Comparison of ENCODE assay signal across 8 mouse cellular contexts in genomic region chr16:4683581-4684456, GRCm38 (mm10). TPM values are rescaled to one million over a fixed set of nuclear protein-coding genes. Genes with fewer than 3 reads are reported as not detected.
DNase-seq lines count a peak whose midpoint lies in the region; ATAC-seq lines count a peak whose summit lies in the region.

No protein-coding gene starts in this region.

- no peaks in the 10 kb centered on the region for H3K9me3 ChIP-seq in heart, embryonic 13.5 days
- H3K9me3 ChIP-seq in liver, embryonic 12.5 days (replicated peaks) = no peaks in the 10 kb centered on the region
- H3K9me3 ChIP-seq in stomach, embryonic 15.5 days = no peaks in the 10 kb centered on the region

- H3K9ac ChIP-seq in heart, embryonic 13.5 days = peak overlapping the region; percentile 92
- H3K9ac ChIP-seq in liver, embryonic 12.5 days = peak overlapping the region; percentile 82
- peak overlapping the region; percentile 98 for H3K9ac ChIP-seq in stomach, embryonic 15.5 days

- WGBS in heart, embryonic 13.5 days = under 1% methylated on average over 54 of the region's 54 CpGs
- under 1% methylated on average over 54 of the region's 54 CpGs for WGBS in liver, embryonic 12.5 days (ENCODE audit: insufficient replicate concordance)
- WGBS in stomach, embryonic 15.5 days = under 1% methylated on average over 54 of the region's 54 CpGs

- peak overlapping the region; percentile 69 for H3K4me3 ChIP-seq in brown adipose tissue, adult 24 weeks (ENCODE audit: insufficient read depth, low read depth, low read length)
- H3K4me3 ChIP-seq in heart, embryonic 13.5 days = peak overlapping the region; percentile 80
- peak overlapping the region; percentile 78 for H3K4me3 ChIP-seq in liver, embryonic 12.5 days
- peak overlapping the region; percentile 97 for H3K4me3 ChIP-seq in stomach, embryonic 15.5 days (replicated peaks)

- peaks cover 20% of the 10 kb centered on the region for H3K36me3 ChIP-seq in heart, embryonic 13.5 days
- H3K36me3 ChIP-seq in liver, embryonic 12.5 days = peaks cover 21% of the 10 kb centered on the region
- H3K36me3 ChIP-seq in stomach, embryonic 15.5 days = peaks cover 13% of the 10 kb centered on the region

- peaks cover 1% of the 10 kb centered on the region; the same call in 1 of the 2 replicates for H3K4me1 ChIP-seq in brown adipose tissue, adult 24 weeks (ENCODE audit: control insufficient read depth, insufficient read depth, insufficient read length, low read length)
- peaks cover 24% of the 10 kb centered on the region for H3K4me1 ChIP-seq in heart, embryonic 13.5 days
- H3K4me1 ChIP-seq in liver, embryonic 12.5 days = peaks cover 53% of the 10 kb centered on the region
- H3K4me1 ChIP-seq in stomach, embryonic 15.5 days = peaks cover 12% of the 10 kb centered on the region

- H3K27me3 ChIP-seq in heart, embryonic 13.5 days (replicated peaks) = no peaks in the 10 kb centered on the region
- no peaks in the 10 kb centered on the region for H3K27me3 ChIP-seq in liver, embryonic 12.5 days (replicated peaks)
- no peaks in the 10 kb centered on the region for H3K27me3 ChIP-seq in stomach, embryonic 15.5 days (replicated peaks)

- peak overlapping the region; percentile 91 for H3K4me2 ChIP-seq in heart, embryonic 13.5 days
- H3K4me2 ChIP-seq in liver, embryonic 12.5 days = peak overlapping the region; percentile 83
- H3K4me2 ChIP-seq in stomach, embryonic 15.5 days = peak overlapping the region; percentile 74

- ATAC-seq in heart, embryonic 13.5 days (ENCODE audit: extremely low read depth, insufficient number of reproducible peaks, low FRiP score, low TSS enrichment) = peak; percentile 76
- ATAC-seq in liver, embryonic 12.5 days = peak; percentile 80
- ATAC-seq in stomach, embryonic 15.5 days (ENCODE audit: insufficient read depth, low FRiP score, low read depth) = peak; percentile 84

- peak; percentile 98 for DNase-seq in CD4-positive, CD25-positive, alpha-beta regulatory T cell, adult 2 months (ENCODE audit: low read depth, low spot score)
- DNase-seq in fat pad, adult 2 months (ENCODE audit: extremely low read depth, low read depth, low spot score) = peak; percentile 65
- peak; percentile 98 for DNase-seq in kidney, postnatal 10 days
- DNase-seq in natural killer cell, adult 2 months (ENCODE audit: low spot score in 2 of 2) = peak; percentile 94 to 96

- H3K27ac ChIP-seq in brown adipose tissue, adult 24 weeks (replicated peaks; ENCODE audit: low read depth, low read length) = peak overlapping the region; percentile 94
- H3K27ac ChIP-seq in heart, embryonic 13.5 days (replicated peaks) = peak overlapping the region; percentile 87
- H3K27ac ChIP-seq in liver, embryonic 12.5 days = peak overlapping the region; percentile 85
- peak overlapping the region; percentile 91 for H3K27ac ChIP-seq in stomach, embryonic 15.5 days

RNA-seq across cellular contexts. Expression of gene Coro7, which starts 4.2 kb away (rescaled TPM):
- polyA plus RNA-seq in brown adipose tissue, adult 24 weeks (2012; ENCODE audit: insufficient read depth, insufficient read length, missing spikeins) = 10.6 and 28.7 TPM in 2 replicates
- polyA plus RNA-seq in heart, embryonic 13.5 days (2015; fragmentation: Nextera tagmentation; extraction: Ambion mirVana) = 15.2 and 16.9 TPM in 2 replicates
- polyA plus RNA-seq in liver, embryonic 12.5 days (2016; fragmentation: Nextera tagmentation; extraction: Ambion mirVana) = 11.3 and 11.9 TPM in 2 replicates
- polyA plus RNA-seq in stomach, embryonic 15.5 days (2015; fragmentation: Nextera tagmentation; extraction: Ambion mirVana) = 16.3 and 20.8 TPM in 2 replicates

RNA-seq across cellular contexts. Expression of gene Nmral1, which starts 35.3 kb away (rescaled TPM):
- 4.0 and 5.7 TPM in 2 replicates for polyA plus RNA-seq in brown adipose tissue, adult 24 weeks (2012; ENCODE audit: insufficient read depth, insufficient read length, missing spikeins)
- 37.2 and 38.6 TPM in 2 replicates for polyA plus RNA-seq in heart, embryonic 13.5 days (2015; fragmentation: Nextera tagmentation; extraction: Ambion mirVana)
- 50.0 and 53.0 TPM in 2 replicates for polyA plus RNA-seq in liver, embryonic 12.5 days (2016; fragmentation: Nextera tagmentation; extraction: Ambion mirVana)
- polyA plus RNA-seq in stomach, embryonic 15.5 days (2015; fragmentation: Nextera tagmentation; extraction: Ambion mirVana) = 52.6 and 63.4 TPM in 2 replicates

RNA-seq across cellular contexts. Expression of gene Hmox2, which starts 42.3 kb away (rescaled TPM):
- polyA plus RNA-seq in brown adipose tissue, adult 24 weeks (2012; ENCODE audit: insufficient read depth, insufficient read length, missing spikeins) = 74.8 and 95.3 TPM in 2 replicates
- 92.8 and 96.0 TPM in 2 replicates for polyA plus RNA-seq in heart, embryonic 13.5 days (2015; fragmentation: Nextera tagmentation; extraction: Ambion mirVana)
- 40.9 and 42.5 TPM in 2 replicates for polyA plus RNA-seq in liver, embryonic 12.5 days (2016; fragmentation: Nextera tagmentation; extraction: Ambion mirVana)
- polyA plus RNA-seq in stomach, embryonic 15.5 days (2015; fragmentation: Nextera tagmentation; extraction: Ambion mirVana) = 86.1 and 89.4 TPM in 2 replicates

RNA-seq across cellular contexts. Expression of gene Dnaja3, which starts 44.0 kb away (rescaled TPM):
- 193 and 221 TPM in 2 replicates for polyA plus RNA-seq in brown adipose tissue, adult 24 weeks (2012; ENCODE audit: insufficient read depth, insufficient read length, missing spikeins)
- 65.6 and 72.5 TPM in 2 replicates for polyA plus RNA-seq in heart, embryonic 13.5 days (2015; fragmentation: Nextera tagmentation; extraction: Ambion mirVana)
- 69.2 and 74.2 TPM in 2 replicates for polyA plus RNA-seq in liver, embryonic 12.5 days (2016; fragmentation: Nextera tagmentation; extraction: Ambion mirVana)
- 68.4 and 77.6 TPM in 2 replicates for polyA plus RNA-seq in stomach, embryonic 15.5 days (2015; fragmentation: Nextera tagmentation; extraction: Ambion mirVana)

RNA-seq across cellular contexts. Expression of gene Vasn, which starts 44.1 kb away (rescaled TPM):
- polyA plus RNA-seq in brown adipose tissue, adult 24 weeks (2012; ENCODE audit: insufficient read depth, insufficient read length, missing spikeins) = 4.2 and 4.4 TPM in 2 replicates
- 15.2 and 15.8 TPM in 2 replicates for polyA plus RNA-seq in heart, embryonic 13.5 days (2015; fragmentation: Nextera tagmentation; extraction: Ambion mirVana)
- 4.7 and 5.0 TPM in 2 replicates for polyA plus RNA-seq in liver, embryonic 12.5 days (2016; fragmentation: Nextera tagmentation; extraction: Ambion mirVana)
- 17.2 and 17.3 TPM in 2 replicates for polyA plus RNA-seq in stomach, embryonic 15.5 days (2015; fragmentation: Nextera tagmentation; extraction: Ambion mirVana)

Comparison
In these comparisons a context has a peak if more than half of its experiments do, and no peak if none do; other contexts are left out.
1. Peak in every context shown above with its lines: DNase-seq, ATAC-seq, H3K4me3 ChIP-seq and H3K27ac ChIP-seq.